Mouse (Mus musculus): ENCODE measurements around the gene Tmem127.

DNA sequence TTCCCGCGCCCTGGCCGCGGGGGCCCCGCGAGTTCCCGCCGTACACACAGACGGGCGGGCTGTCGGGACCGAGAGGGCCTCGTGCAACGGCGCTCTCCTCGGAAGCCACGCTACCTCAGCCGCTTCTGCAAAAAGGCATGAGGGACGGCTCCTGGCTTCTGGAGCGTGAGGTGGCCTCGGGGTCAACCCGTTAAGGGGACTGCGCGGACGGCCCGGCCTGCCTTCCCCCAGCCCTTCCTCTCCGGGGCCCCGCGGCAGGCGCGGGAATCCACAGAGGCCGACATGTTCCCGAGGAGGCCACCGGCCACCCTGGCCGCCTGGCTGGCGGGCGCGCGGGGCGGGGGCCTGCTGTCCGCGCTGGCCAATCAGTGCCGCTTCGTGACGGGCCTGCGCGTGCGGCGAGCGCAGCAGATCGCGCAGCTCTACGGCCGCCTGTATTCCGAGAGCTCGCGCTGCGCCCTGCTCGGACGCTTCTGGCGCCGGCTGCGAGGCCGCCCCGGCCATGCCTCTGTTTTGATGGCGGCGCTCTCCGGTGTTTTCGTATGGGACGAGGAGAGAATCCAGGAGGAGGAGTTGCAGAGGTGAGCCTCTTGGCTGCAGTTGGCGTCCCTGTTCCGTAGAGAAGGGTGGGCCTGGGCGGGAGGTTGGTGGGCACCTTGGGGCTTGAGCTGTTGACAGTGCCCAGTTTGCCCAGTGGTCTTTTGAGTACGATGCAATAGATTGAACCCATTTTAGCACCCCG lies 22.8 kb downstream of the Tmem127 start:
- TF ChIP-seq EP300 (IDR thresholded peaks at IDR 0.05) (no peak), CTCF (IDR thresholded peaks at IDR 0.05) (no peak)
